Mouse (Mus musculus): ENCODE data around the gene Clcn2.
A peak's percentile ranks its signal among the peaks of the same experiment; 100 is the strongest.

Clcn2 gene

DNA sequence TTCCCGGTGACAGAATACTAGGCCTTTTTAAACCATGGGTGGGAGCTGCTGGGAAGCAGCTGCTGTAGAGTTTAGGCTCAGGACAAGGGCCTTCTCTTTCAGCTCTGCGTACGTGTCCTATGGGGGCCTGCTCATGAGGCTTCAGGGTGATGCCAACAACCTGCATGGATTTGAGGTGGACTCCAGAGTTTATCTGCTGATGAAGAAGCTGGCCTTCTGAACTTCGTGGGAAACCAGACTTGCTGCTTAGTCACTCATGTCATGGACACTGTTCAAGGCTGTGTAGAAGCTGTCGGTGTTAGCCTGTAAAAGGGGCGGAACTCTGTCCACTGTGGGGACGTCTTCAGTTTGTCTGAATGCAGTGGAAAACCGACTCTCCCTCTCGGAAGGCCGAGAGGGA, 4.3 kb upstream of the Clcn2 start:
- DNase-seq: no peak

DNA sequence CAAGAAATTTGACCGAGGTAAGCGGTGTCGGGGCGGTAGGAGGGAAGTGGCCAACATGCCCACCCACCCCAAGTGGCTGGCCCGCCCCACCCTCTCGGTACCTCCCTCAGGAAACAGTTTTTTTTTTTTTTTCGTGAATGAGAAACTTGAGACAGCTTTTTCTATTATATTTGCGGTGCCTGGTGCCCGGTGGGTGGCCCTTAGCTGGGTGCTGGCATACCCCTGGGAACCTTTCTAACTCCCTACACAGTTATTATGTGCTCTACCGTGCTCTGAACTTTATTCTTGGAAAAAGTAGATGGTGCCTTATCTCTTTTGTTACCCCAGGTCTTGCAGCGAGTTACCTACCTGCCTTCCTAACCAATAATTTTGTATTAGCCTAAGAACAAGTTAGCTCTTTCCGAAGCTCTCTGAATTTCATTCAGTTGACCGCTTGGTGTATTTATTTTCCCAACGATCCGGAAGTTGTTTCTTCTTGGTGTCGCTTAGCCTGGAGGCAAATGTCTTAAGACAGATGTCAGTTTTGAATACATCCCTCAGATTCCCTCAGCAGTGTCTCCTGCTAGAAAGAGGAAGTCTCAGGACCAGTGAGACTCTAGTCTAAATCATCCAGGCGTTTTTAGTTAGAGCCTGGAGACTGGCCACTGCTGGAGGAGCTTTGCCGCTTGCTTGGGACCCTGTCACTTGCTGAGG, 578 bp upstream of the Clcn2 start:
- DNase-seq: no peak

DNA sequence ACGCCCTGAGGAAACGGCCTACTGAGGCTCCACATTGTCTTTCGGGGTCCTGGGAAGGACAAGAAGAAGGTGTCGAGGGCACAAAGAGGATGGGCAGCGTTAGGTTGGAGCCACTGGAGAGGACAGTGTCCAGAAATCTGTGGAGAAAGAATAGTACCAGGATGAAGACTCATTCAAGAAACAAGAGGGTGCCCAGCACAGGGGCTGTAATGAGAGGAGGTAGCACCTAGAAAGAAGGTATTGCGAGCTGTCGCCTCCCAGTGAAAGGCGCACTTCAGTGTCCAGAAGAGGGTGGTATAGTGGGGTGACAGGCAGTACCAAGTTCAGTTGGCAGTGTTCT, 735 bp downstream of the Clcn2 start:
- DNase-seq: peak in 1 of 2 experiments; percentile 22

DNA sequence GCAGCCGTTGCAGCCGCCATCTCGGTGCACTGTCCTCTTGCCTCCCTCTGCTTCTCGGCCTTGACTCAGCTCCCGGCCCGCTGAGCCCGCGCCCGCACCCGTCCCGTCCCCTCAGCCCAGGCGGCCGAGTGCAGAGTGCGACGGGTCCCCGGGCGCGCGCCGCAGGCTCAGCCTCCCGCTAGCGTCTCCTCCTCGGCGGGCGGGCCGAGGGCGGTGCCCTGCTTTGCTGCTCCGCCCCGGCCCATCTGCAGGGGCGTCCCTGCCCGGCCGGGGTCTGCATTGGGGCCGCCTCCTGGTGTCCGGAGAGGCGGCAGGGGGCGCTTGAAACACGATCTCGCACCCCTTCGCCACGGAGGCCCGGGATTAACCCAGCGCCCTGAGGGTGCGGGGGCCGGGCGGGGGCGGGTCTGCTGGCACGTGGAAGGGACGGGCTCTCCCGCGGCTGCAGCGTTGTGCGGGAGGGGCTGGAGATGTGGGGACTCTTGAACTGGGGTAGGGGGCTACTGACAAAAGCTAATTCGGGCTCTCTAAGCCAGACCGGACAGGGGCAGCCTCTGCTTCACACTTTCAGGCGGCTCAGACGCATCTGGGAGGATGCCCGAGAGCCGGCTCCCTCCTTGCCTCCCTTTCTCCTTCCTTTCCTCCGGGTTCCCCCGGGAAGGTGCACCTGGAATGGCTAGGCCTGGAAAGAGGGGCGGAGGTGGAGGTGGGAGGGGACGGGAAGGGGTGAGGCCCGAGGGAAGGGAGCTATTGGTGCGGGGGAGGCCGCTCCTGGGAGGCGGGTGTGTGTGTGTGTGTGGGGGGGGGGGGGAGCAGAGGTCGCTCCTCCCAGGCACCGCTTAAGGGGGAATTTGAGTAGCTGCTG, 1.3 kb downstream of the Clcn2 start:
- peak; percentile 44 to 73 for DNase-seq

GRCm38 (mm10) chr16:20715566-20715965, 2.0 kb downstream of the Clcn2 start:
- DNase-seq: no peak

DNA sequence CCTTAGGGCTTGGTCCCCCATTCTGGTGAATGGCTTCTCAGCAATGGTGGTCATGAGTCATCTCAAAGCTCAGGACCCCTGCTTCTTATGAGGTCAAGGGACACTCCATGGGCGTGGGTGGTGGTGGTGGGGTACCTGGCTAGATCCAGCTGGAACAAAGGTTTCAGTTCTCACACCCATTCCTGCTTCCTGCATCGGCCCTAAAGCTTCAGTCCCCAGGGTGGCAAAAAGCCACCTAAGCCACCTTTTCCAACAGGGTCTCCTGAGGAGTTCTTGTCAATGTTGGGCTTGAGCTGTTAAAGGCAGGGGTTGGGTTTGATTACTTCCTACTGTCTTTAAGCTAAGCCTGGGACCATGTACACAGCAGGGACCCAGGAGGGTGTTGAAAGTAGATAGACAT, 2.4 kb downstream of the Clcn2 start:
- DNase-seq: no peak

DNA sequence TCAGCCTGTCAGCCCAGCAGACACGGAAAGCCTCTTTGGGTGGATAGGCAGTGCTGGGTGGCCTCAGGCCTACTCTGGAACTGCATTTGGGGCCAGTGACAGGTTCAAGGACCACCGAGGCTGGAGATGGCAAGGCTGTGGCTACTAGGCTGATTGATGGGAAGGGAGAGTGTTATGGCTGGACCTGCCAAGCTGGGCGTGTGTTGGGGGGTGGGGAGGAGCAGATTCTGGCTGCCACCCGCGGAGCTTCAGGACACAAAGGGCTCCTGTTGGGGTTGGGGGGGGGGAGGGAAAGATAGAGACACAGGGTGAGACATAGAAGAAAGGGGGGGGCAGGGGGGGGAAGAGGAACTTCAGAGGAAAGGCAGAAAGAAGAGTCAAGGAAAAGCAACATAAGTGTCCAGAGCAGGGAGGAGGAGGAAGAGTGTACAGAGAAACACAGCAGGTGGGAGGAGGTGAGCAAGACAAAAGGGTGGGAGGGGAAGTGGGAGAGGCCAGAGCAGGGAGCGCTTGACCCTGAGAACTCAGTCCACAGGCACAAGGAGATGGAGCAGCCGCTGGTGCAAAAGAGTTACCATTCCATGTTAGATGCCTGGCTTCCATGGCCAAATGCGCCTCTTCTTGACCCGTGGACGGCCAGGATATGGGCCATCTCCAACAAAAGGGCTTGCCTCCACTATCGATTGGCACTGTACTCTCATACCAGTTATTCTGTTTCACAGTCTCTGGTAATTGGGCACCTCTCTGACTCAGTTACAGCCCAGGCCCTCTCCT, 3.1 kb downstream of the Clcn2 start:
- no peak for DNase-seq

GRCm38 (mm10) chr16:20712889-20713288, 4.7 kb downstream of the Clcn2 start:
- DNase-seq: no peak

GRCm38 (mm10) chr16:20712190-20712589, 5.4 kb downstream of the Clcn2 start:
- no peak for DNase-seq

GRCm38 (mm10) chr16:20710810-20711209, 6.7 kb downstream of the Clcn2 start:
- no peak for DNase-seq

- no peak for DNase-seq
Observed at GRCm38 (mm10) chr16:20710370-20710769, 7.2 kb downstream of the Clcn2 start.

DNA sequence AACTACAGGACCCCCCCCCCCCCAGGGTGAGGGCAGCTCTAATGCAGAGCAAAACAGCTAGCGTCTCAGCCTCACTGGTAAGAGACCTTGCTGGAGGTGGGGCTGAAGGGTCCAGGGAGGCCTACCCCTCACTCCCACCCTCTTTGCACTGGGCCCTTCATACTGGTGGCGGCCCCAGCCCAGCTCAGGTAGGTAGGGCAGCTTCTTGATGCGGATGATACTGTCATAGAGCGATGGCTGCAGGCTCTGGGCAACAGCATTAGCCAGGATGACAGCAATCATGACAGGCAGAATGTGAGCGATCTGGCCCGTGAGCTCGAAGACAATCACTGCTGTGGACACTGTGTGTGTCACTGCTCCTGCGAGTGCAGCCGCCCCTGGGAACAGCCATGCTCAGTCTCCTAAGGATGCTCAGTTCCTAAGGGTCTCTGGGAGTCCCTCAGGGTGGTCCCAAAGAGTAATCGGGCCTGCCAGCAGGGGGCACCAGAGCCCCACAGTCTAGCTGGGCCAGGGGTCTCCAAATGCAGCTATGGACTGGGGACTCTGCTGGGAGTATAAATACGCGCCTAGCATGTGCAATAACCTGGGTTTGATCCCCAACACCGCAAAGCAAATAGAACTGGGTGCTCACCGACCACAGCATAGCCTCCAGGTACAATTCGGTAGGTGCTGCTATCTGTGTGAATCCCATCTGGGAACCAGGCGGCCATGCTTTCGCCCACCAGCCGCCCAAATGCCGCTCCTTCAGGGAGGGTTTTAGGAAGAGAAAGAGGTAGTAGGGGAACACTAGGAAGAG, 8.4 kb downstream of the Clcn2 start:
- peak in 1 of 2 experiments; percentile 61 for DNase-seq

DNA sequence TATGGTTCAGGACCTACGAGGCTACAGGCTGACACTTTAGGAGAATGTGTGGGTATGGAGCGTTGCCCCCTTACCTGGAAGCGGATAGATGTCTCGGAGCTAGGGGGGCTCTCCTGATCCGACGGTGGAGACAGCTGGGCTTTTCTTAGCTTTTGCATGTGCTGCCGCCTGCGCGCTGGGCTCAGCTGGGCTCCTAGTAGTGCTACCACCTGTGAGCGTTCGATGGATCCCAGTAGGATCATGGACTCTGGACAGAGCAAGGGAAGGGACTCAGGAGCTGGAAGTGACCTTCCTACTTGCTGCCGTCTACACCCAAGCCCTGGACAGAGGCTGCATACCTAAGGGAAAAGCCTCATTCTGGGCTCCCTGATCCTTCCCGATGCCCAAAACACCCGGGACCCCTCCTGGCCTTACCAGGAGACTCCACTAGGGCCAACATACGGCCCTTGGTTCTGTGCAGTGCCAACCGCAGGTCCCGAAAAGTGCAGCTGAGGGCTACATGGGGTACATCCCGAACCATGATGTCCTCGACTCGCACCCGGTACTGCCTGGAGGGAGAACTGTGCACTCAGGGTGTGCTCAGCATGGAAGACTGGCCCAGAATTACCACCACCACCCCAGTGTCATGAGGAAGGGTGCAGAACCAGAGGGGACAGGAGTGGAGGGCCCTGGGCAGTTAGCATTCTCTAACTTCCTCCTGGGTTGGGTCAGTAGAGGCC, 9.2 kb downstream of the Clcn2 start:
- no peak for DNase-seq

GRCm38 (mm10) chr16:20706407-20707055, 11.0 kb downstream of the Clcn2 start:
- DNase-seq: no peak

DNA sequence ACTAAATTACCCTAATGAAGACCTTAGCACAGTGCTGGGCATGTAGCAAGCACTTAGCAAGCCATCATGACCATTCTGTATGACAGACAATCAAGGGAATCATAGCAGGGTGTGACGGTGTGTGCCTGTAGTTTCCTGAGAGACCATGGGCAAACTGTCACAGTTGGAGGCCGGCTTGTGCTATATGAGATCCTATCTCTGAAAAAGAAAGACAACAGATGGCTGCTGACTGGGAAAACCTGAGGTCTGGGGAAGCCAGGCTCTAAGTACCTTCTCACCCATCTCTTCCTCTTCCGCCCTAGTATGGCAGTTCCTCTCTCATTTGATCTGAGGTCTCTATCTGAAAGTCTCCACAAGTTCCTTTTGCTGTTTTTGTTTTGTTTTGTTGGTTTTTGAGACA, 11.8 kb downstream of the Clcn2 start:
- no peak for DNase-seq

DNA sequence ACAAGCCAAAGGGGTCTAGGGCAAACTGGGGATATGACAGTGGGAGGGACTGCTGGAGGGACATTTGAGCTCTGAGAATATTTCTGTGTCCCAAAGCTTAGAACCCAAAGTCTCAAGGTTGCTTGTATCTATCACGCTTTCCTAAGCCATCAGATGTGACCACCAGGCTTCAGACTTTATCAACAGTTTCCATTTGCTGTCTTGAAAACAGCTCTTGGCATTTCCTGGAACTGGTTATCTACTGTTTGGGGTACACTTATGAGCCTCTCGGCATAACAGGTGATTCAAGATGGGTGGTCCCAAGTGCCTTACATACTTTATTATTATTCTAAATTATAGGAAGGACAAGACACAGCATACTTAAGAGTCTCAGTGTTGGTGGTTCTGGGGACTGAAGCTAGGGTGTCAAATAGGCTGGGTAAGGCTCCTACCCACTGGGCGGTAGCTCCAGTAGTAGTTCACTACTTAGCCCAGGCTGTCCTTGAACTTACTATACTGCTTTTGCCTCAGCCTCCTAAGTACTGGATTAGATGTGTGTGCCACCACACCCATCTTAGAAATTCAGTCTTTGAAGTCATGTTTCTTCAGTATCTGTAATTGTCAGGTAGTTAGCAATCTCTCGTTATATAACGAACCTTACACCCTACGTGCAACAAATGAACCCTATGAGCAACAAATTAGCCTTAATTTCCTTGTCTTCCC, 13.7 kb downstream of the Clcn2 start:
- DNase-seq: no peak

DNA sequence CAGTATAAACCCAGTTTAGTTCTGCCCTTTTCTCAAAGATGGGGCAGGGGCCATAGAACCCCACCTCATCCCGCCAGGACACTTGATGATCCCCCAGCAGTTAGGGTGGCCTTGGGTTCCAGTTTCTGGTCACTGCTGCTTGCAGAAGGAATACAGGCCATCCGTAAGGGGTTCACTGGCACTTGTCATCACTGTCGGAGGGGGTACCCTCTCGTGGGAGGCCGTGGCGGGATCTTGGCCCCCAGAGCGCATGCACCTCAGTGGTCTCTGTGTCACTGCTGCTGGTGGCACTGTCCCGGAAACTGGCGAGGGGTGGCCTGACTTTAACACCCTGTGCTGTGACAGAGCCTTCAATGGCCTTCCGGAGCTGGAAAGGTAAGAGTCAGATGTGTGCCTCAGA, 14.5 kb downstream of the Clcn2 start:
- no peak for DNase-seq

DNA sequence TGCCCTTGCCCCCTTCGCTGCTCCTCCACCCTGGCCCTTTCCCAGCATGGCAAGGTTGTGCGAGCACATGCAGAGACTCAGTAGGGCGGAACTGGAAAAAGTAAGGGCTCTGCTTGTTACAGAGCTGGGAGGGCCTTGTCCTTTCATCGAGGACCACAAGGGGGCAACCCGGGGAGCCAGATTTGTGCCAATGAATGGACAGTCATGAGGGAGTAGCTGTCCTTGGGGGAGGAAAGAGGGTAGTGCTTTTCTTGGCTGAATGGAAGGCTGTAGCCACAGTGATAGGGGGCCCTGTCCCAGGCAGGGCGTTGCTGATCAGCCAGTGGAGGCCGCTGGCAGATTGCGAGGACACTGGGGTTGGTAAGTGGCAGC, 15.0 kb downstream of the Clcn2 start:
- peak in 1 of 2 experiments; percentile 38 for DNase-seq

DNA sequence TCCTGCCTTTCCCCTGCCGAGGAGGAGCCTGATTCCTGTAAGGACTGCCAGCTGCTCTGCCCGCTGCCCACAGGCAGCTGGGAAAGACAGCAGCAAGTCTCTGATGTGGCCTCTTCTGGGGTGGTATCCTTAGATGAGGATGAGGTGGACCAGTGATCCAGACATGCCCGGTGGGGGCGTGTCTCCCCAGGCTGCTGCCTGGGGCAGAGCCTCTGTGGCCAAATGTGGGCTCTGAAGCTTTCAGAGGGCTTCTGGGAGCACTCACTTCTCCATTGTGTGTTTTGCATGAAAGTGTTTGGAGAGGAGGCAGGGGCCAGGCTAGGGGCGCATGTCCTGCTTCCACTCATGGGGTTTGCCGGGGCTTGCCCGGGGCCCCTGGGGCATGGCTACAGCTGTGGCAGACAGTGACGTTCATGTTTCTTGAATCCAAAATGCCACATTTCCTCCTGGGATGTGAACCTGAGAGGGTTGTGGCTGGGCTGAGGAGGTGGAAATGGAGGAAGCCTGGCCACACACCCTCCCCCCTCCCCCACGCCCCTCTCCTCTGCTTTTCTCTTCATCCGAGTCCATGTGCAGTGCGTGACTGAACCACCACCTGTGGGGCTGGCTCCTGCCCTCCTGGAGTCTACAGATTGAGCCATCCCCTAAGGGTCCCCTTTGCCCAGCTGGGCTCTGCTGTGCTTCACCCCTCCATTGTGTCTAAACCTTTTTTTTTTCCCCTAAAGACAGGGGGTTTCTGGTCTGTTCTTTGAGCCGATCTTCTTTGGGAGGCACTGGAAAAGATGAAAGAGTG, 15.6 kb downstream of the Clcn2 start:
- DNase-seq: no peak

GRCm38 (mm10) chr16:20701316-20701715, 16.2 kb downstream of the Clcn2 start:
- no peak for DNase-seq
